Mouse (Mus musculus): ENCODE measurements around the gene Coq10b. TPM values are rescaled to one million over a fixed set of nuclear protein-coding genes. Genes with fewer than 3 reads are reported as not detected.

Coq10b gene
- polyA plus RNA-seq, 1 experiment: 20.7 TPM

DNA sequence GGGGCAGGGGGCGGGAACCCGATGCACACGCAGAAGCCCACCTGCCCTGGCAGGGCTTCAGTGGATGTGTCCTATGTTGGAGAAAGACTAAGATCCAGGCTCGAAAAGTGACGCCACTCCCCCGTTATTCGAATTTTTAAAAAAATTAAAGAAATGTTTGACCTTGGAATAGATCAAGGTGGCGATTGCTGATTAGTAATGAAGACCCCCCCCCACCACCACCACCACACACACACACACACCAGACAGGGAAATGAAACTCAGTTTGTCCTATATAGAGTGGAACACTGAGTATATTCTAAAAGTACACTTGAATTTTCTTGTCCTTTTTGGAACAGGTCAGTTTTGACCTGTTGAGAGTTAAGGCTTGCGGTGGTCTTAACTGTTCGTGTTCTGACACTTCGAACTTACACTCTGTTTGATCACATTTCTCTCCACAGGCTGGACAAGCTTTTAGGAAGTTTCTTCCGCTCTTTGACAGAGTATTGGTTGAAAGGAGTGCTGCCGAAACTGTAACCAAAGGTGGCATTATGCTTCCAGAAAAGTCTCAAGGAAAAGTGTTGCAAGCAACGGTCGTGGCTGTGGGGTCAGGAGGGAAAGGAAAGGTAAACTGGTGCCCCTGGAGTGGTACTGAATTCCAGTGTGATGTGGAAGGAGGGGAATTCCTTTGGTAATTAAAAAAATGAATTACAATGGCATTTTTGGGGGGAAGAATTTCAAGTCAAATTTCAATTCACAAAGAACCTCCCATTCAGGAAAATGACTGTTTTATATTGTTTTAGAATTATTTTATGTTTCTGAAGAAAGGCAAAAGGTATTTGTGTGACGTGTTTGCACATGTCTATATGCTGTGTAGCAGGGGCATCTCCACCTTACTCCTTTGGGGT is 36.3 kb downstream of the Coq10b start:
- H3K27ac ChIP-seq (ENCODE audit: insufficient read depth, low read depth, low read length): peak overlapping the region; percentile 99
- peaks cover 2% of the 10 kb centered on the region; the same call in 1 of the 2 replicates for H3K4me1 ChIP-seq (ENCODE audit: control insufficient read depth, insufficient read depth, low read length)
- TF ChIP-seq CTCF (conservative IDR thresholded peaks at IDR 0.05; ENCODE audit: insufficient read depth, insufficient read length, low read depth, low read length) (no peak), POLR2A (IDR thresholded peaks at IDR 0.05; ENCODE audit: low read depth, low read length) (no peak)
- 4% methylated on average over 16 of the region's 16 CpGs for WGBS
- no peaks in the 10 kb centered on the region for H3K27me3 ChIP-seq (replicated peaks; ENCODE audit: control insufficient read depth, insufficient read depth, low read length)
- peak overlapping the region; percentile 93 for H3K4me3 ChIP-seq (ENCODE audit: insufficient read depth, low read depth, low read length)
- no peak for DNase-seq
- no peaks in the 10 kb centered on the region; the same call in 1 of the 2 replicates for H3K36me3 ChIP-seq (ENCODE audit: control insufficient read depth, insufficient read depth, low read length)

DNA sequence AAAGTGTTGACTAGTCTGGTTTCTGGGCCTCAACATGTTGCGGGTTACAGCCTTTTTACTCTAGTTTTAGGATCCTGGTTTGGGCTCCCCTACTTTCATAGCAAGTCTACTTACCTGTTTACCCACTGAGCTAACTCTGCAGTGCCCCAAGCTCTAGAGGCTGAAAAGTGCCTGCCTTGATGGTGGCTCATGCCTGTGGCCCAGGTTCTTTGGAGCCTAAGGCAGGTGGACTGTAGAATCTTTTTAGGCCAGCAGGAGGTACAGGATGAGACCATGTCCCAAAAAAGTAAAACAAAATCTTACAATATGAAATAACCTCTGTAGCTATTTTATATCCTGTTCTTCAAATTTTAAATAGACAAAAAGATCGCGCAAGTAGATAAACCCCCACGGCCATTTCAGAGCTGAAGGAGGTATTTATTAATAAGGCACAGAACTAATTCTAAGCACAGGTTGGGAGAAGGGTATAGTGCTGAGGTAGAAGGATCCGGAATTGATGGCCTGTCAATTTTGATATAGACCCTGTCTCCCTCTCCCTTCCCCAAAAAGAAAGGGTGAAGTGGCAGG is 37.0 kb downstream of the Coq10b start:
- DNase-seq: no peak
- 58% methylated on average over 5 of the region's 5 CpGs for WGBS
- Histone ChIP-seq H3K27ac (ENCODE audit: insufficient read depth, low read depth, low read length) (no peak overlapping the region; the same call in 1 of the 2 replicates), H3K4me1 (ENCODE audit: control insufficient read depth, insufficient read depth, low read length) (peaks cover 2% of the 10 kb centered on the region; the same call in 1 of the 2 replicates), H3K27me3 (replicated peaks; ENCODE audit: control insufficient read depth, insufficient read depth, low read length) (no peaks in the 10 kb centered on the region), H3K36me3 (ENCODE audit: control insufficient read depth, insufficient read depth, low read length) (no peaks in the 10 kb centered on the region; the same call in 1 of the 2 replicates), H3K4me3 (ENCODE audit: insufficient read depth, low read depth, low read length) (peak overlapping the region; percentile 15; the same call in 1 of the 2 replicates)
- TF ChIP-seq POLR2A (IDR thresholded peaks at IDR 0.05; ENCODE audit: low read depth, low read length): no peak

DNA sequence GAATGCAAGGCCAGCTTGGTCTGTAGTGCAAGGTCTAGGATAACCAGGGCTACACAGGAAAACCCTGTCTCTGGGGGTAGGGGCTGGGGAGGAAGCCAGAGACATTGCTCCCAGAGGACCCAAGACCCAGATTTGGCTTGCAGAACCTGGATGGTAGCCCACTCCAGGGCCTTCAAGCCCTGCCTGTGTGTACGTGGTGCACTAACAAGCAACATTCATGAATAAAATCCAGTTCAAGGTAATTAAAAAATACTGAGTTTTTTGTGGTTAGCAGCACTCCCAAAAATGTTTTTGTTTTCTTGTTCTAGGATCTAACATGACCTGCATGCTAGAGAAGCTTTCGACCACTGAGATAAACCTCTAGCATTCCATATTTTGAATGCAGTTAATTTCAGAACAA is 39.5 kb downstream of the Coq10b start:
- no peak for DNase-seq
- WGBS: 79% methylated on average over 2 of the region's 2 CpGs
- Histone ChIP-seq H3K36me3 (ENCODE audit: control insufficient read depth, insufficient read depth, low read length) (no peaks in the 10 kb centered on the region), H3K27ac (ENCODE audit: insufficient read depth, low read depth, low read length) (no peak overlapping the region), H3K4me3 (ENCODE audit: insufficient read depth, low read depth, low read length) (no peak overlapping the region), H3K27me3 (replicated peaks; ENCODE audit: control insufficient read depth, insufficient read depth, low read length) (no peaks in the 10 kb centered on the region), H3K4me1 (ENCODE audit: control insufficient read depth, insufficient read depth, low read length) (no peaks in the 10 kb centered on the region; the same call in 1 of the 2 replicates)
- TF ChIP-seq POLR2A (IDR thresholded peaks at IDR 0.05; ENCODE audit: low read depth, low read length) (no peak), CTCF (conservative IDR thresholded peaks at IDR 0.05; ENCODE audit: insufficient read depth, insufficient read length, low read depth, low read length) (no peak)

DNA sequence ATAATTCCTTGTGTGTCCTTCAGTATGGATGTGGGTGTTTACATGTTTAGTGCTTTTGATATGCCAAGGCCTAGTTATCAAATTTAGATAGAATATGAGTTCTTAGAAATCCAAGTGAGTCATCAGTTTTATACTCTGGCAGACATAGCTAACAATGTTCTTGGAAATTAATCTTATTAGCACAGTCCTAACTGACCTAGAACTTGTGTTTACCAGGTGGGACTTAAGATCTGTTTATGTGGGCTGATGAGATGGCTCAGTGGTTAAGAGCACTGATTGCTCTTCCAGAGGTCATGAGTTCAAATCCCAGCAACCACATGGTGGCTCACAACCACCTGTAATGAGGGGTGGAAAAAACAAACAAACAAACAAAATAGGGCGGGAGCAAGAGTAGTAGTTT is 39.9 kb downstream of the Coq10b start:
- Histone ChIP-seq H3K36me3 (ENCODE audit: control insufficient read depth, insufficient read depth, low read length) (no peaks in the 10 kb centered on the region), H3K4me1 (ENCODE audit: control insufficient read depth, insufficient read depth, low read length) (no peaks in the 10 kb centered on the region; the same call in 1 of the 2 replicates), H3K4me3 (ENCODE audit: insufficient read depth, low read depth, low read length) (no peak overlapping the region), H3K27me3 (replicated peaks; ENCODE audit: control insufficient read depth, insufficient read depth, low read length) (no peaks in the 10 kb centered on the region), H3K27ac (ENCODE audit: insufficient read depth, low read depth, low read length) (no peak overlapping the region)
- DNase-seq: no peak
- TF ChIP-seq CTCF (conservative IDR thresholded peaks at IDR 0.05; ENCODE audit: insufficient read depth, insufficient read length, low read depth, low read length) (no peak), POLR2A (IDR thresholded peaks at IDR 0.05; ENCODE audit: low read depth, low read length) (no peak)
- 82% methylated on average over 1 of the region's 1 CpGs for WGBS

DNA sequence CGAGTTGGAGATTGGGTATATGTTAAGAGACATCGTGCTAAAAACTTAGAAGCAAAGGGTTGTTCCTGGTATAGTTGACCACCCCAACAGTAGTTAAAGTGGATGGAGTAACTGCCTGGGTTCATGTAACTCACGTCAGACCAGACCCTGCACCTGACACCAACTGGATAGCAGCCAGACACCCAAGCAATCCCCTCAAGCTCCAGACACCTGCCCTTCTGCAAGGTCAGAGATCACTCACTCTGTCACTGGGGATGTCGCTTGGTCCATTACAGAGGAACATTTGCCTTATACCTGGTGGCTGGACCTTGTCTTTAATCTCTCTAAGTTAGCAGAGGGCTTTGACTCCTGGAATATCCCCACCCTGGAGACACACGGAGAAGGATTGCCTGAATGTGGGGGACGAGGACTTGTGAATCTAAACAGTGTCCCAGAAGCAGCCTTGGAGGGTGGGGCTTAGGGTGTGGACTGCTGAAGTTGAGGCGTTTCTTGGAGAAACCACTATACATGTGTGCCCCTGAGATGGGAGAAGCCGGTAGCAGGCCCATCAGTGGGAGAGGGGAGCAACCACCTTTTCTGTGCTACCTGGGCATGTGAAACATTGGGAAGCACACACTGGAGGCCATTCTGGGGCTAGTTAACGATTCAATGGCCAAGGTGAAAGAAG is 54.5 kb downstream of the Coq10b start:
- no peak for DNase-seq
- Histone ChIP-seq H3K4me3 (ENCODE audit: insufficient read depth, low read depth, low read length) (no peak overlapping the region), H3K36me3 (ENCODE audit: control insufficient read depth, insufficient read depth, low read length) (no peaks in the 10 kb centered on the region), H3K27me3 (replicated peaks; ENCODE audit: control insufficient read depth, insufficient read depth, low read length) (no peaks in the 10 kb centered on the region), H3K27ac (ENCODE audit: insufficient read depth, low read depth, low read length) (no peak overlapping the region), H3K4me1 (ENCODE audit: control insufficient read depth, insufficient read depth, low read length) (no peaks in the 10 kb centered on the region)
- no peak for TF ChIP-seq POLR2A (IDR thresholded peaks at IDR 0.05; ENCODE audit: low read depth, low read length)
- TF ChIP-seq CTCF (conservative IDR thresholded peaks at IDR 0.05; ENCODE audit: insufficient read depth, insufficient read length, low read depth, low read length): no peak
- 85% methylated on average over 9 of the region's 9 CpGs for WGBS

DNA sequence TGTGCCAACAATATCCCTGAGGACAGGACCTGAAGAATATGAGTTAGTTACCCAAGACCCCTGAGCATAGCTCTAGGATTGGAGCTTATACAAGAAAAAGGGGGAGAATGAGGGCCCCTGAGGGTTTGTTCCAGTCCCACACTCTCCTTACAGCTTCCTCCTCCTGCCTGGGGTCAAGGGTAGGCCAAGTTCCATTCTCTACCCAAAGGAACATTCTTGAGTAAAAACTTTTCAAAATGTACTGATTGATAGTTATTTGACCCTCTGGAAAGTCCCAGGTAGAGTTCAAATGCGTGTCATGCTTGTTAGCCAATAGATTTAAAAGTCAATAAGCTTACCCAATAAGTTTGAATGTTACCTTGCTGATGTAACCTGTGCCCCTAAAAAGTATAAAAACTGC is 55.1 kb downstream of the Coq10b start:
- no peaks in the 10 kb centered on the region; the same call in 1 of the 2 replicates for H3K27me3 ChIP-seq (replicated peaks; ENCODE audit: control insufficient read depth, insufficient read depth, low read length)
- no peaks in the 10 kb centered on the region for H3K4me1 ChIP-seq (ENCODE audit: control insufficient read depth, insufficient read depth, low read length)
- no peak for TF ChIP-seq POLR2A (IDR thresholded peaks at IDR 0.05; ENCODE audit: low read depth, low read length)
- TF ChIP-seq CTCF (conservative IDR thresholded peaks at IDR 0.05; ENCODE audit: insufficient read depth, insufficient read length, low read depth, low read length): no peak
- DNase-seq: no peak
- no peaks in the 10 kb centered on the region for H3K36me3 ChIP-seq (ENCODE audit: control insufficient read depth, insufficient read depth, low read length)
- no peak overlapping the region for H3K27ac ChIP-seq (ENCODE audit: insufficient read depth, low read depth, low read length)
- WGBS: 81% methylated on average over 1 of the region's 1 CpGs
- H3K4me3 ChIP-seq (ENCODE audit: insufficient read depth, low read depth, low read length): no peak overlapping the region

DNA sequence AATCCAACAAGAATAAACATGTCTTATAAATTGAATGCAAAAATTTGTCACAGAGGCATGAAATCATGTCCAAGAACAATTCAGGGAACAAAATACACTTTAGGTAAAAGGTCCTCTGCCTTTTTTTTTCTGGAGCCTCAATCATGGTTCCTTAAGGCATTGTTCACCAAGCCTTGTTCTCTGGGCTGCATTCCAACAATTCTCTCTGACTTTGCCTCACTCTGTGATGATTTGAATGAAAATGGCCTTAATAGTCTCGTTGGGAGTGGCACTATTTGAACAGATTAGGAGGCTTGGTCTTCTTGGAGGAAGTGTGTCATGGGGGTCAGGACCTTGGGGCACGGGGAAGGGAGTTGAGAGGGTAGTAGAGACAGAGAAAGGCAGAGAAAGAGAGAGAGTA is 55.9 kb downstream of the Coq10b start:
- no peaks in the 10 kb centered on the region for H3K4me1 ChIP-seq (ENCODE audit: control insufficient read depth, insufficient read depth, low read length)
- 66% methylated on average over 2 of the region's 2 CpGs for WGBS
- no peaks in the 10 kb centered on the region for H3K36me3 ChIP-seq (ENCODE audit: control insufficient read depth, insufficient read depth, low read length)
- no peak for DNase-seq
- no peaks in the 10 kb centered on the region; the same call in 1 of the 2 replicates for H3K27me3 ChIP-seq (replicated peaks; ENCODE audit: control insufficient read depth, insufficient read depth, low read length)
- no peak overlapping the region for H3K4me3 ChIP-seq (ENCODE audit: insufficient read depth, low read depth, low read length)
- TF ChIP-seq CTCF (conservative IDR thresholded peaks at IDR 0.05; ENCODE audit: insufficient read depth, insufficient read length, low read depth, low read length) (no peak), POLR2A (IDR thresholded peaks at IDR 0.05; ENCODE audit: low read depth, low read length) (no peak)
- no peak overlapping the region for H3K27ac ChIP-seq (ENCODE audit: insufficient read depth, low read depth, low read length)
